Mouse (Mus musculus) heart, embryonic 13.5 days (tissue): ENCODE data around the gene Dusp2. TPM values are rescaled to one million over a fixed set of nuclear protein-coding genes. Genes with fewer than 3 reads are reported as not detected.

Experiments
- ATAC-seq: fragments of 200-750 bp; cut with Nextera tagmentation; 2 replicates; pipeline ENCODE4 v1.8.0; 2017; ENCODE audit warnings: moderate TSS enrichment; ENCODE audit not compliant: insufficient number of reproducible peaks, low FRiP score, low TSS enrichment; ENCODE audit errors: extremely low read depth
- H3K27ac ChIP-seq: fragments of 300-500 bp; sonication (generic); replicated peaks from 2 replicates; pipeline ENCODE4 v1.5.1; 2015; ENCODE audit warnings: moderate library complexity, mild to moderate bottlenecking, inconsistent platforms
- H3K27me3 ChIP-seq: fragments of 300-500 bp; sonication (generic); replicated peaks from 2 replicates; pipeline ENCODE4 v1.6.1; 2015; ENCODE audit warnings: mild to moderate bottlenecking, inconsistent platforms
- H3K36me3 ChIP-seq: fragments of 300-500 bp; sonication (generic); 2 replicates; pipeline ENCODE4 v1.6.1; 2015; ENCODE audit warnings: mild to moderate bottlenecking, inconsistent platforms
- H3K4me1 ChIP-seq: fragments of 300-500 bp; sonication (generic); 2 replicates; pipeline ENCODE4 v1.6.1; 2015; ENCODE audit warnings: inconsistent platforms
- H3K4me2 ChIP-seq: fragments of 300-500 bp; sonication (generic); 2 replicates; pipeline ENCODE4 v1.6.1; 2015; ENCODE audit warnings: inconsistent platforms, mild to moderate bottlenecking, moderate library complexity
- H3K4me3 ChIP-seq: fragments of 300-500 bp; sonication (generic); 2 replicates; pipeline ENCODE4 v1.5.1; 2015; ENCODE audit warnings: moderate library complexity, mild to moderate bottlenecking, inconsistent platforms
- H3K9ac ChIP-seq: fragments of 300-500 bp; sonication (generic); 2 replicates; pipeline ENCODE4 v1.6.1; 2015; ENCODE audit warnings: inconsistent platforms, mild to moderate bottlenecking, moderate library complexity
- H3K9me3 ChIP-seq: fragments of 300-500 bp; sonication (generic); 2 replicates; pipeline ENCODE4 v1.6.1; 2016; ENCODE audit warnings: inconsistent platforms
- WGBS: fragments of 180-500 bp; shearing (Covaris S2); methylation state at CpG from one replicate; pipeline ENCODE4 v1.1.7; 2015; ENCODE audit warnings: mixed read lengths; 5-methylcytosine and 5-hydroxymethylcytosine counted together
- polyA plus RNA-seq: library from polyadenylated mRNA; unstranded; fragments of >200 nt; fragmentation: Nextera tagmentation; extraction: Ambion mirVana; gene quantifications from 2 replicates; pipeline ENCODE4 v1.2.1, GENCODE M21; 2015

Gene Dusp2
- polyA plus RNA-seq, 1 experiment from 2014 or later, result 13.5 TPM

GRCm38 (mm10) chr2:127310246-127310645, 25.7 kb upstream of the Dusp2 start:
- Histone ChIP-seq H3K9ac (no peak overlapping the region), H3K27ac (no peak overlapping the region), H3K9me3 (no peaks in the 10 kb centered on the region), H3K4me1 (peaks cover 9% of the 10 kb centered on the region; the same call in 1 of the 2 replicates), H3K36me3 (no peaks in the 10 kb centered on the region), H3K4me3 (no peak overlapping the region), H3K27me3 (no peaks in the 10 kb centered on the region), H3K4me2 (no peak overlapping the region)
- WGBS, result 31% methylated on average over 2 of the region's 2 CpGs
- no peak for ATAC-seq

- H3K9me3 ChIP-seq, result no peaks in the 10 kb centered on the region
- no peak overlapping the region for H3K27ac ChIP-seq
- ATAC-seq, result no peak
- H3K36me3 ChIP-seq, result no peaks in the 10 kb centered on the region
- no peaks in the 10 kb centered on the region for H3K27me3 ChIP-seq
- H3K4me1 ChIP-seq, result peaks cover 9% of the 10 kb centered on the region; the same call in 1 of the 2 replicates
- no peak overlapping the region for H3K4me2 ChIP-seq
- H3K4me3 ChIP-seq, result no peak overlapping the region
- WGBS, result 83% methylated on average over 7 of the region's 7 CpGs
- no peak overlapping the region for H3K9ac ChIP-seq
Measured at GRCm38 (mm10) chr2:127310685-127311084, 25.3 kb upstream of the Dusp2 start.

GRCm38 (mm10) chr2:127311193-127311592, 24.8 kb upstream of the Dusp2 start:
- H3K36me3 ChIP-seq, result no peaks in the 10 kb centered on the region
- ATAC-seq, result no peak

GRCm38 (mm10) chr2:127312801-127313200, 23.2 kb upstream of the Dusp2 start:
- ATAC-seq, result no peak
- H3K4me3 ChIP-seq, result no peak overlapping the region
- H3K36me3 ChIP-seq, result no peaks in the 10 kb centered on the region
- WGBS, result 88% methylated on average over 4 of the region's 4 CpGs
- H3K9me3 ChIP-seq, result no peaks in the 10 kb centered on the region
- no peaks in the 10 kb centered on the region for H3K27me3 ChIP-seq
- no peak overlapping the region for H3K4me2 ChIP-seq
- H3K4me1 ChIP-seq, result peaks cover 9% of the 10 kb centered on the region; the same call in 1 of the 2 replicates
- H3K9ac ChIP-seq, result no peak overlapping the region
- H3K27ac ChIP-seq, result no peak overlapping the region

More at GRCm38 (mm10) chr2:127311193-127311592, 24.8 kb upstream of the Dusp2 start:
- no peak overlapping the region for H3K27ac ChIP-seq
- H3K9me3 ChIP-seq, result no peaks in the 10 kb centered on the region
- H3K4me3 ChIP-seq, result no peak overlapping the region
- H3K27me3 ChIP-seq, result no peaks in the 10 kb centered on the region
- peaks cover 9% of the 10 kb centered on the region; the same call in 1 of the 2 replicates for H3K4me1 ChIP-seq
- no peak overlapping the region for H3K9ac ChIP-seq
- H3K4me2 ChIP-seq, result no peak overlapping the region
- 80% methylated on average over 1 of the region's 1 CpGs for WGBS

- Histone ChIP-seq H3K4me3 (no peak overlapping the region), H3K4me2 (no peak overlapping the region), H3K27me3 (no peaks in the 10 kb centered on the region), H3K36me3 (no peaks in the 10 kb centered on the region), H3K4me1 (peaks cover 9% of the 10 kb centered on the region; the same call in 1 of the 2 replicates), H3K9ac (peak overlapping the region; percentile 0; the same call in 1 of the 2 replicates), H3K27ac (peak overlapping the region; percentile 81), H3K9me3 (no peaks in the 10 kb centered on the region)
- WGBS, result 51% methylated on average over 4 of the region's 4 CpGs
- no peak for ATAC-seq
Measured at GRCm38 (mm10) chr2:127313878-127314277, 22.1 kb upstream of the Dusp2 start.

GRCm38 (mm10) chr2:127314467-127315154, 21.3 kb upstream of the Dusp2 start:
- Histone ChIP-seq H3K9me3 (no peaks in the 10 kb centered on the region), H3K4me3 (no peak overlapping the region), H3K27me3 (no peaks in the 10 kb centered on the region), H3K9ac (peak overlapping the region; percentile 0; the same call in 1 of the 2 replicates), H3K27ac (peak overlapping the region; percentile 81), H3K36me3 (no peaks in the 10 kb centered on the region), H3K4me1 (peaks cover 9% of the 10 kb centered on the region; the same call in 1 of the 2 replicates), H3K4me2 (no peak overlapping the region)
- 40% methylated on average over 6 of the region's 6 CpGs for WGBS
- peak; percentile 66 for ATAC-seq

GRCm38 (mm10) chr2:127315155-127315470, 20.8 kb upstream of the Dusp2 start:
- peak overlapping the region; percentile 62; the same call in 1 of the 2 replicates for H3K27ac ChIP-seq
- H3K27me3 ChIP-seq, result no peaks in the 10 kb centered on the region
- no peak for ATAC-seq
- H3K4me3 ChIP-seq, result no peak overlapping the region
- 64% methylated on average over 1 of the region's 1 CpGs for WGBS
- peaks cover 9% of the 10 kb centered on the region; the same call in 1 of the 2 replicates for H3K4me1 ChIP-seq
- no peak overlapping the region for H3K4me2 ChIP-seq
- H3K9me3 ChIP-seq, result no peaks in the 10 kb centered on the region
- no peak overlapping the region for H3K9ac ChIP-seq
- no peaks in the 10 kb centered on the region for H3K36me3 ChIP-seq

GRCm38 (mm10) chr2:127316431-127316830, 19.5 kb upstream of the Dusp2 start:
- Histone ChIP-seq H3K27me3 (no peaks in the 10 kb centered on the region), H3K36me3 (no peaks in the 10 kb centered on the region), H3K4me1 (peaks cover 9% of the 10 kb centered on the region; the same call in 1 of the 2 replicates), H3K27ac (no peak overlapping the region), H3K9ac (no peak overlapping the region), H3K4me2 (no peak overlapping the region), H3K9me3 (no peaks in the 10 kb centered on the region), H3K4me3 (no peak overlapping the region)
- 67% methylated on average over 5 of the region's 5 CpGs for WGBS
- no peak for ATAC-seq

GRCm38 (mm10) chr2:127318136-127318535, 17.8 kb upstream of the Dusp2 start:
- Histone ChIP-seq H3K9me3 (no peaks in the 10 kb centered on the region), H3K9ac (no peak overlapping the region), H3K4me2 (no peak overlapping the region), H3K27me3 (no peaks in the 10 kb centered on the region), H3K4me1 (peaks cover 9% of the 10 kb centered on the region; the same call in 1 of the 2 replicates), H3K4me3 (no peak overlapping the region), H3K27ac (no peak overlapping the region), H3K36me3 (no peaks in the 10 kb centered on the region)
- 72% methylated on average over 4 of the region's 4 CpGs for WGBS
- no peak for ATAC-seq

GRCm38 (mm10) chr2:127319071-127319470, 16.9 kb upstream of the Dusp2 start:
- no peaks in the 10 kb centered on the region for H3K27me3 ChIP-seq
- H3K9ac ChIP-seq, result no peak overlapping the region
- peaks cover 5% of the 10 kb centered on the region; the same call in 1 of the 2 replicates for H3K4me1 ChIP-seq
- H3K27ac ChIP-seq, result no peak overlapping the region
- no peak overlapping the region for H3K4me3 ChIP-seq
- WGBS, result 51% methylated on average over 4 of the region's 4 CpGs
- no peak for ATAC-seq
- H3K9me3 ChIP-seq, result no peaks in the 10 kb centered on the region
- H3K36me3 ChIP-seq, result no peaks in the 10 kb centered on the region
- no peak overlapping the region for H3K4me2 ChIP-seq

- Histone ChIP-seq H3K36me3 (no peaks in the 10 kb centered on the region), H3K27me3 (no peaks in the 10 kb centered on the region), H3K27ac (no peak overlapping the region), H3K4me2 (no peak overlapping the region), H3K4me1 (no peaks in the 10 kb centered on the region), H3K9ac (no peak overlapping the region), H3K9me3 (no peaks in the 10 kb centered on the region), H3K4me3 (no peak overlapping the region)
- 69% methylated on average over 6 of the region's 6 CpGs for WGBS
- ATAC-seq, result no peak
Measured at GRCm38 (mm10) chr2:127322671-127323285, 13.2 kb upstream of the Dusp2 start.
